Mouse (Mus musculus): ENCODE measurements at regions not wholly inside any gene's neighbourhood (a gene's known extent, or its start where the extent isn't known, plus 50 kb on each side); places are given as distances from the start of the nearest gene placed in this dataset.
"Not testable (repeated sequence)": the region's sequence is repeated elsewhere in the genome, so short reads cannot be mapped to it uniquely, and the experiment has no call there.

- not testable (repeated sequence) for H3K27ac ChIP-seq; H3K36me3 ChIP-seq (ENCODE audit: inconsistent target); H3K4me3 ChIP-seq (ENCODE audit: inconsistent target)
These were observed 251.6 kb upstream of the Ubash3b start for GRCm38 (mm10) chr9:41413091-41413490.

DNA sequence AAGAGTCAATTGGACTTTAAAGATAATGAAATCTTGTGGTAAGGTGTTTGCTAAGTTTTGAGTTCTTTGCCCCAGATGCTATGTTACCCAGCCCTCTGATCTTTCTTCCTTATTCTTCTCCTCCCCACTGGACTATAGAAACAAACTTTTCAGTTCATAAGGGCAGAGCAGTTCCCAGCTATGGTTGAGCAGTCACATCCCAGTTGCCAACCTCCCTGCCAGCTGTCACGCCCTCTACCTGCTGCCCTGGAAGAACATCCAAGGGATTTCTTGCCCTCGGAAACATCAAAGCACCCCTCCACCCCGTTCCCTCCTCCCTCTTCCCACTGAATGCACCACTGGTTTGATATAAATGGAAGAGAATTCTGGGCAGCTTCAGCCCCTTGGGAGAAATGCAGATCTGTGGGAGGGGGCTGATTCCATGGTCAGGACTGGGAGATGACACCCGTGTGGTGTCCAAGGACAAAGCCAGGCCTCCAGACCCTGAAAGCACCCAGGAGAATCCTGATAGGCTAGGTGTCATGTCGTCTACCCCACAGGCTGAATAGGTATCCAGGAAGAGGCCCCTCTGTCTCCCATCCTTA, 250.8 kb upstream of the Ubash3b start:
- no peaks in the 10 kb centered on the region for H3K36me3 ChIP-seq (ENCODE audit: inconsistent target)

More at GRCm38 (mm10) chr9:41413091-41413490, 251.6 kb upstream of the Ubash3b start:
- not testable (repeated sequence) for H3K79me2 ChIP-seq (ENCODE audit: inconsistent target)

GRCm38 (mm10) chr9:41408301-41408700, 246.8 kb upstream of the Ubash3b start:
- Histone ChIP-seq H3K4me3 (ENCODE audit: inconsistent target) (no peak overlapping the region), H3K36me3 (ENCODE audit: inconsistent target) (no peaks in the 10 kb centered on the region), H3K79me2 (ENCODE audit: inconsistent target) (no peaks in the 10 kb centered on the region), H3K27ac (no peak overlapping the region)
- 55% methylated on average over 2 of the region's 2 CpGs for WGBS (ENCODE audit: missing documents)

More for the DNA sequence above, 250.8 kb upstream of the Ubash3b start:
- 68% methylated on average over 5 of the region's 5 CpGs for WGBS (ENCODE audit: missing documents)
- H3K4me3 ChIP-seq (ENCODE audit: inconsistent target): no peak overlapping the region
- no peak overlapping the region for H3K27ac ChIP-seq
- no peaks in the 10 kb centered on the region for H3K79me2 ChIP-seq (ENCODE audit: inconsistent target)

DNA sequence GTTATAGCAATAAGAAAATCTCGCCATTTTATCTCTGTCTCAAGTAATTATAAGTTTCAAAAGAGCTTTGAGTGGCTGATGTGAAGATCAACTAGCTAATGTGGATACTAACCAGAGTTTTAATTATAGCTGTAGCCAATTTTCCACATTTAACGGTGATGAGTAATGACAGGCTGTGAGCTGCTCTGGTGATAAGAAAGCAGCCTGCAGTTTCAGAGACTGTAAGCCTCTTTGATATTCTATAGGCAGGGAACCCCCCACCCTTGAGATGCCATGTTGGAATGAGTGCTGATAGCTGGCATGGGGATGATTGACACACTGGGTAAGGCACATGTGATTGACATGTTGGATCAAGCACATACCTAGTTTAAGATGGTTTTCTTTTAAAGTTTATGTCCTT, 245.6 kb upstream of the Ubash3b start:
- 81% methylated on average over 2 of the region's 2 CpGs for WGBS (ENCODE audit: missing documents)
- Histone ChIP-seq H3K36me3 (ENCODE audit: inconsistent target) (no peaks in the 10 kb centered on the region), H3K79me2 (ENCODE audit: inconsistent target) (no peaks in the 10 kb centered on the region), H3K27ac (no peak overlapping the region), H3K4me3 (ENCODE audit: inconsistent target) (no peak overlapping the region)

DNA sequence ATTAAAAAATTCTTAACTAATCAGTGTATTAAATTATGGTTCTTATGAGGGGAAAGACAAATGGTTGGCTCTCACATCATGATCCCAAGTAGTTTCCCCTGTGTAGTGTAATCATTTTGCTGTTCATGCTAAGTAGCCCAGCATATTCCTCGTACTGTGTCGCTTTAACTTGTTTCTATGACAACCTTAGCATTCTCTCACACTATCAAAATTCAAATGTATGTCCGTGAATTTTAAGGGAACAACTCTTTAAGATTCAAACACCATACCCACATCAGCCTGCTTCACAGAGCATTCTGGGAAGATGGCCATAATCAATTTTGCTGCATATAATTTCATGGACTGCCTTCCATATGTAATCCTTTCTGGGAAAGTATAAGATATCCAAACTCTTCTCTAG, 241.4 kb upstream of the Ubash3b start:
- no peaks in the 10 kb centered on the region for H3K79me2 ChIP-seq (ENCODE audit: inconsistent target)
- WGBS (ENCODE audit: missing documents): 82% methylated on average over 3 of the region's 3 CpGs
- no peak overlapping the region for H3K27ac ChIP-seq
- H3K4me3 ChIP-seq (ENCODE audit: inconsistent target): no peak overlapping the region
- H3K36me3 ChIP-seq (ENCODE audit: inconsistent target): no peaks in the 10 kb centered on the region

DNA sequence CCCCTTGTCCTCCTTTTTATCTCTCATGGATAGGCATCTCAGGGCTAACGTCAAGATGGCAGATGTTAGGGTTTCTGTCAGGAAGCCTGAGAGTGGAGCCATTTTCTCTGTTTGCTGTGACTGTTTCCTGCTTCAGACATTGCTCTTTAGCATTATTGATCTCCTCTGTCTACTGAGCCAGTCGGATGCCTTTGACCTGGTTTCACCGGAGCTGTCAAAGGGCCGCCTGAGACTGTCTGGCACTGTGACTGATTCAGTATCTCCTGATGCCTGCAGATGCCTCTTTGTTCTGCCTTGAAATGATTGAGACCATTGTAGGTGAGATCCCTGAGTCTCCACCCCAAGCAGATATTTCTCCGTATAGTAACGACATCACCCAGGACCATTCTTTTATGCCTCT, 239.5 kb upstream of the Ubash3b start:
- WGBS (ENCODE audit: missing documents): 92% methylated on average over 6 of the region's 6 CpGs
- H3K27ac ChIP-seq: no peak overlapping the region

GRCm38 (mm10) chr9:41395471-41395870, 234.0 kb upstream of the Ubash3b start:
- no peaks in the 10 kb centered on the region for H3K36me3 ChIP-seq (ENCODE audit: inconsistent target)
- WGBS (ENCODE audit: missing documents): 72% methylated on average over 4 of the region's 4 CpGs
- no peak overlapping the region for H3K4me3 ChIP-seq (ENCODE audit: inconsistent target)
- no peaks in the 10 kb centered on the region for H3K79me2 ChIP-seq (ENCODE audit: inconsistent target)
- no peak overlapping the region for H3K27ac ChIP-seq

More for the DNA sequence above, 239.5 kb upstream of the Ubash3b start:
- H3K79me2 ChIP-seq (ENCODE audit: inconsistent target): no peaks in the 10 kb centered on the region
- H3K36me3 ChIP-seq (ENCODE audit: inconsistent target): no peaks in the 10 kb centered on the region
- no peak overlapping the region for H3K4me3 ChIP-seq (ENCODE audit: inconsistent target)

DNA sequence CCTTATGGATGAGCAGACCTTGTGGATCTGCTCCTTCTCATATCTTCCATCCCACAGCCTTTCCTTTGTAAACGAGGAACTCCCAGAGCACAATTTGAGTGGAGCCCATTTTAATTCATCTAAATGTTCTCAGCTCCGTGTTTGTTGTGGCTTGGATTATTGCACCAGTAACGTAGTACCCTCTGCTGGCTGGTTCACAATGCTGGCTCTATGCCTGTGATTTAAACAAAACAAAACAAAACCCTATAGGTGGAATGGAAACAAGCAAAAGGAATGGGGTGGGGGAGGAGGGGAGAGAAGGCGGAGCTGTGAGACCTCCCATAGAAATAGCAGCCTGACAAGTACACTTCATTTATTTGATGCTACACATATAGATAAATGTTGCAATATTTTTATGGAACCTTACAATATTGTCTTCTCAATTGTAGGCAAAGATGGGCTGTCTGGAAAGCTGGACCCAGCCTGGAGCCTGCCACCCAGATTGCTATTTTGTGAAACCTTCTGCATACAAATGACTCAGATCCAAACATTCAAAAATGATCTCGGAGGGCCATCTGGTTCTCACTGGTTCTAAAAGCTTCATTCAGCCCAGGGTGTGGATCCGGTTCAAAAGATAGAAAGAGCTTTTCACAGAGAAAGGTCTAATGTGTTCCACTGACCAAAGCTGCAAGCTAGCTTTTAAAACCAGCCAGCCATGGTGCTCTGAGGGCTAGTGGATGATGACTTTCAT, 230.3 kb upstream of the Ubash3b start:
- Histone ChIP-seq H3K27ac (no peak overlapping the region), H3K4me3 (ENCODE audit: inconsistent target) (no peak overlapping the region), H3K79me2 (ENCODE audit: inconsistent target) (no peaks in the 10 kb centered on the region), H3K36me3 (ENCODE audit: inconsistent target) (no peaks in the 10 kb centered on the region)
- WGBS (ENCODE audit: missing documents): 78% methylated on average over 6 of the region's 6 CpGs

GRCm38 (mm10) chr9:41379283-41379682, 217.8 kb upstream of the Ubash3b start:
- Histone ChIP-seq H3K36me3 (ENCODE audit: inconsistent target) (no peaks in the 10 kb centered on the region), H3K79me2 (ENCODE audit: inconsistent target) (no peaks in the 10 kb centered on the region), H3K27ac (no peak overlapping the region), H3K4me3 (ENCODE audit: inconsistent target) (no peak overlapping the region)
- WGBS (ENCODE audit: missing documents): 64% methylated on average over 1 of the region's 1 CpGs

- H3K4me3 ChIP-seq (ENCODE audit: inconsistent target): no peak overlapping the region
- no peaks in the 10 kb centered on the region for H3K36me3 ChIP-seq (ENCODE audit: inconsistent target)
- H3K79me2 ChIP-seq (ENCODE audit: inconsistent target): no peaks in the 10 kb centered on the region
- 93% methylated on average over 10 of the region's 10 CpGs for WGBS (ENCODE audit: missing documents)
- H3K27ac ChIP-seq: no peak overlapping the region
These were observed 217.2 kb upstream of the Ubash3b start for GRCm38 (mm10) chr9:41378627-41379231.

- 88% methylated on average over 18 of the region's 18 CpGs for WGBS (ENCODE audit: missing documents)
These were observed 216.5 kb upstream of the Ubash3b start for GRCm38 (mm10) chr9:41377701-41378626.

DNA sequence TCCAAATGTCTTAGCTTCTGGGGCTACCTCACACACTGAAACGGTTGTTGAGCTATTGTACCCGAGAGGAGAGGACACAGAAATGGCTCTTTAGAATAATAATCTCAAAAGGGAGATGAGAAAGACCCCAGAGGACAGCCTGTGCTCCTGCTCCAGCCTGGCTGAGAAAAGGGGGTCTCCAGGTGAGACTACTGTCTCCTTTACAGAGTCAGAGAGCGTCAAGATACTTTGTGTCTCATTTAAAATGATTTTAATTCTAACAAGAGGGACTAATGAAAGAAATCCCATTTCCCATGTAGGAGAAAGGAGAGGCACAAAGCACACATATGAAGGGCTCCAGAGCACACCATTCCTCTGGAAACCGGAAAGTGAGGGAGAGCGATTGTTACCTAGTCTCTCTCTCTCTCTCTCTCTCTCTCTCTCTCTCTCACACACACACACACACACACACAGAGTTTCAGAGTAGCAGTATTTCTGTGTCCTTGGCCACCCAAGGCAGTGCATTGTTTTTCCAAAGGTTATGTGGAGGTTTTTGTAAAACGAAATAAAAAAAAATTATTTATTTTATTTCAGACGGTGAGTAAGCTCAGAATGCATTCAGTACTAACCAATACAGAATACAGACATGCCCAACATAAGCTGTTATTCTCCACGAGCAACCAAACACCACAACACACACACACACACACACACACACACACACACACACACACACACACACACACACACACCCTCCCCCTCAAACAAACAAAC, 215.6 kb upstream of the Ubash3b start:
- H3K36me3 ChIP-seq (ENCODE audit: inconsistent target): no peaks in the 10 kb centered on the region
- no peak overlapping the region for H3K27ac ChIP-seq
- no peaks in the 10 kb centered on the region for H3K79me2 ChIP-seq (ENCODE audit: inconsistent target)
- no peak overlapping the region for H3K4me3 ChIP-seq (ENCODE audit: inconsistent target)
- WGBS (ENCODE audit: missing documents): 58% methylated on average over 6 of the region's 8 CpGs

More at GRCm38 (mm10) chr9:41377701-41378626, 216.5 kb upstream of the Ubash3b start:
- Histone ChIP-seq H3K79me2 (ENCODE audit: inconsistent target) (no peaks in the 10 kb centered on the region), H3K27ac (no peak overlapping the region), H3K36me3 (ENCODE audit: inconsistent target) (no peaks in the 10 kb centered on the region), H3K4me3 (ENCODE audit: inconsistent target) (no peak overlapping the region)

DNA sequence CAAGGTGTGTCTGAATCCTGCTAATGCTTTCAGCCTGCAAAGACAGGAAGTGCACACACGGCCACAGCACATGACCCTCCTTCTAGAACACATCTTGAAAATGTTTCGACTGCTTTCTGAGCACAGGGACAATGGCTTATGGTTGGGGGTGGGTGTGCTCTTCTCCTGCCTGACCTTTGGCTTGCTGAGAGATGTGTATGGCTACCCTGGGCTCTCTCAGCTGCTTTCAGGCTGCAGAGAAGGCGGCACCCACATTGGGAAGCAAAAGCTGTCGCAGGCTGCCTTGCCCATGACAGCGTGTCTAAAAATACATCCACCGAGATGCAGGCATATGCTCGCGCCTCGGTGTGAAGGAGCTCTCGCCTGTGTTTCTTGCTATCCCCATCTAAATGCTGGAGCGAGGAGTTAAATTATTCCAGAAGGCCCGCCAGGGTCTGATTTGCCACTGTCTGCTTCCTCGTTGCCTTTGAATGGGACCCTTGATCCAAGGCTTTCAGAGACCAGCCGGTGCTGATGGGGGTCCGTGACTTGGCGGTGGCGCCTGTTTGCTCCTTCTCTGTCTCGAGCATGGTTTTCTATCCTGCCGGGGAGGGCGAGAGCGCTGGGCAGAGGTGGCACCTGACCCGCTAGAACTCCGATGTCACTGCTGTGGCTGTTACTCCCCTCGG, 214.6 kb upstream of the Ubash3b start:
- no peak overlapping the region for H3K4me3 ChIP-seq (ENCODE audit: inconsistent target)
- no peak overlapping the region for H3K27ac ChIP-seq
- 5% methylated on average over 24 of the region's 24 CpGs for WGBS (ENCODE audit: missing documents)
- H3K36me3 ChIP-seq (ENCODE audit: inconsistent target): no peaks in the 10 kb centered on the region
- no peaks in the 10 kb centered on the region for H3K79me2 ChIP-seq (ENCODE audit: inconsistent target)

All from macrophage (primary cell).